Mouse (Mus musculus) urinary bladder, postnatal 14 days (tissue): Measurements from ENCODE around the gene Gm4894.
A peak's percentile ranks its signal among the peaks of the same experiment; 100 is the strongest.

Experiments
- DNase-seq: peaks from one replicate; pipeline ENCODE4 v3.0.0; 2021; ENCODE audit warnings: low spot score

The Gm4894 gene

GRCm38 (mm10) chr9:49250231-49250630 is at the start of gene Gm4894:
Gm4894 (plus strand) TSS chr9:49250531.
- DNase-seq = no peak

- DNase-seq = no peak
These were observed 44.0 kb upstream of the Gm4894 start for GRCm38 (mm10) chr9:49206331-49206730.

GRCm38 (mm10) chr9:49211493-49211892 is 38.8 kb upstream of the Gm4894 start:
- no peak for DNase-seq

- DNase-seq = no peak
These were observed 35.6 kb upstream of the Gm4894 start for GRCm38 (mm10) chr9:49214734-49215133.

- no peak for DNase-seq
These were observed 32.4 kb upstream of the Gm4894 start for GRCm38 (mm10) chr9:49217626-49218607.

GRCm38 (mm10) chr9:49224488-49224887 is 25.8 kb upstream of the Gm4894 start:
- no peak for DNase-seq

- DNase-seq = no peak
These were observed 22.9 kb upstream of the Gm4894 start for GRCm38 (mm10) chr9:49227442-49227841.

GRCm38 (mm10) chr9:49229054-49229453 is 21.3 kb upstream of the Gm4894 start:
- DNase-seq = no peak

- peak; percentile 65 for DNase-seq
These were observed 3.5 kb upstream of the Gm4894 start for GRCm38 (mm10) chr9:49246839-49247238.

- DNase-seq = no peak
These were observed 18.6 kb downstream of the Gm4894 start for GRCm38 (mm10) chr9:49268949-49269348.

- no peak for DNase-seq
These were observed 23.2 kb downstream of the Gm4894 start for GRCm38 (mm10) chr9:49273566-49273965.

- peak; percentile 23 for DNase-seq
These were observed 25.6 kb downstream of the Gm4894 start for GRCm38 (mm10) chr9:49275976-49276375.

GRCm38 (mm10) chr9:49276542-49277334 is 26.4 kb downstream of the Gm4894 start:
- no peak for DNase-seq

- no peak for DNase-seq
These were observed 44.8 kb downstream of the Gm4894 start for GRCm38 (mm10) chr9:49295101-49295500.

GRCm38 (mm10) chr9:49307576-49307975 is 57.2 kb downstream of the Gm4894 start:
- no peak for DNase-seq

- no peak for DNase-seq
These were observed 60.5 kb downstream of the Gm4894 start for GRCm38 (mm10) chr9:49310821-49311220.

- no peak for DNase-seq
These were observed 68.3 kb downstream of the Gm4894 start for GRCm38 (mm10) chr9:49318638-49319037.
